Mouse (Mus musculus) liver, embryonic 12.5 days (tissue): ENCODE data around the gene Sdc1. TPM values are rescaled to one million over a fixed set of nuclear protein-coding genes. Genes with fewer than 3 reads are reported as not detected.
A peak's percentile ranks its signal among the peaks of the same experiment; 100 is the strongest.

Source experiments
- ATAC-seq: fragments of 200-750 bp; cut with Nextera tagmentation; 2 replicates; pipeline ENCODE4 v1.8.0; 2017; ENCODE audit warnings: moderate number of reproducible peaks, mild to moderate bottlenecking, moderate library complexity
- H3K27ac ChIP-seq: fragments of 300-500 bp; sonication (generic); 2 replicates; pipeline ENCODE4 v1.5.1; 2016; ENCODE audit warnings: mild to moderate bottlenecking
- H3K27me3 ChIP-seq: fragments of 300-500 bp; sonication (generic); replicated peaks from 2 replicates; pipeline ENCODE4 v1.6.1; 2016; ENCODE audit warnings: mild to moderate bottlenecking, moderate library complexity
- H3K36me3 ChIP-seq: fragments of 300-500 bp; sonication (generic); 2 replicates; pipeline ENCODE4 v1.6.1; 2016; ENCODE audit warnings: mild to moderate bottlenecking, moderate library complexity
- H3K4me1 ChIP-seq: fragments of 300-500 bp; sonication (generic); 2 replicates; pipeline ENCODE4 v1.6.1; 2016
- H3K4me2 ChIP-seq: fragments of 300-500 bp; sonication (generic); 2 replicates; pipeline ENCODE4 v1.6.1; 2016; ENCODE audit warnings: mild to moderate bottlenecking, moderate library complexity
- H3K4me3 ChIP-seq: fragments of 300-500 bp; sonication (generic); 2 replicates; pipeline ENCODE4 v1.5.1; 2016; ENCODE audit warnings: mild to moderate bottlenecking, moderate library complexity
- H3K9ac ChIP-seq: fragments of 300-500 bp; sonication (generic); 2 replicates; pipeline ENCODE4 v1.6.1; 2016; ENCODE audit warnings: mild to moderate bottlenecking, moderate library complexity
- H3K9me3 ChIP-seq: fragments of 300-500 bp; sonication (generic); replicated peaks from 2 replicates; pipeline ENCODE4 v1.6.1; 2016; ENCODE audit warnings: mild to moderate bottlenecking, moderate library complexity
- WGBS: fragments of 180-500 bp; shearing (Covaris S2); methylation state at CpG from one replicate; pipeline ENCODE4 v1.1.7; 2016; ENCODE audit not compliant: insufficient replicate concordance; 5-methylcytosine and 5-hydroxymethylcytosine counted together
- polyA plus RNA-seq: library from polyadenylated mRNA; unstranded; fragments of >200 nt; fragmentation: Nextera tagmentation; extraction: Ambion mirVana; gene quantifications from 2 replicates; pipeline ENCODE4 v1.2.1, GENCODE M21; 2016

The Sdc1 gene
- polyA plus RNA-seq, 1 experiment from 2014 or later, result 30.2 TPM

- H3K9me3 ChIP-seq, result no peaks in the 10 kb centered on the region
- no peak overlapping the region for H3K4me2 ChIP-seq
- no peak overlapping the region for H3K4me3 ChIP-seq
- 60% methylated on average over 6 of the region's 6 CpGs for WGBS
- H3K36me3 ChIP-seq, result no peaks in the 10 kb centered on the region
- H3K27me3 ChIP-seq, result 0 out of 2 replicates have a peak, but pooled peaks cover 6% of the 10 kb centered on the region
- H3K9ac ChIP-seq, result no peak overlapping the region
- no peak overlapping the region for H3K27ac ChIP-seq
- H3K4me1 ChIP-seq, result no peaks in the 10 kb centered on the region
- ATAC-seq, result no peak
Measured at GRCm38 (mm10) chr12:8831710-8832109, 60.6 kb downstream of the Sdc1 start.

GRCm38 (mm10) chr12:8840782-8841325 lies 69.7 kb downstream of the Sdc1 start:
- ATAC-seq, result peak; percentile 100
- H3K9me3 ChIP-seq, result no peaks in the 10 kb centered on the region
- H3K4me2 ChIP-seq, result peak overlapping the region; percentile 48
- no peaks in the 10 kb centered on the region for H3K36me3 ChIP-seq
- peak overlapping the region; percentile 59 for H3K9ac ChIP-seq
- H3K27me3 ChIP-seq, result peaks cover 14% of the 10 kb centered on the region; the same call in 1 of the 2 replicates
- 35% methylated on average over 7 of the region's 7 CpGs for WGBS
- peaks cover 38% of the 10 kb centered on the region for H3K4me1 ChIP-seq
- H3K4me3 ChIP-seq, result no peak overlapping the region
- peak overlapping the region; percentile 88 for H3K27ac ChIP-seq

- no peaks in the 10 kb centered on the region for H3K36me3 ChIP-seq
- no peak overlapping the region for H3K9ac ChIP-seq
- H3K4me2 ChIP-seq, result no peak overlapping the region
- peaks cover 38% of the 10 kb centered on the region for H3K4me1 ChIP-seq
- H3K9me3 ChIP-seq, result no peaks in the 10 kb centered on the region
- H3K4me3 ChIP-seq, result no peak overlapping the region
- H3K27ac ChIP-seq, result no peak overlapping the region; the same call in 1 of the 2 replicates
- 44% methylated on average over 7 of the region's 7 CpGs for WGBS
- no peak for ATAC-seq
- H3K27me3 ChIP-seq, result peaks cover 23% of the 10 kb centered on the region
Measured at GRCm38 (mm10) chr12:8842725-8843124, 71.6 kb downstream of the Sdc1 start.

Other genes starting within 250 kb of the Sdc1 start
- gene Slc7a15, start 172.3 kb upstream of the Sdc1 start, polyA plus RNA-seq, result not detected in 2 replicates
- 26.5 and 26.7 TPM in 2 replicates for gene Pum2, start 97.2 kb upstream of the Sdc1 start, polyA plus RNA-seq
- 71.0 and 77.9 TPM in 2 replicates for gene Laptm4a, start 150.3 kb downstream of the Sdc1 start, polyA plus RNA-seq
- 0.11 and 0.26 TPM in 2 replicates for gene Matn3, start 176.6 kb downstream of the Sdc1 start, polyA plus RNA-seq
- 2.4 and 2.5 TPM in 2 replicates for gene Wdr35, start 202.6 kb downstream of the Sdc1 start, polyA plus RNA-seq